Mouse (Mus musculus) limb, embryonic 14.5 days (tissue): ENCODE measurements around the gene Gpt2. TPM values are rescaled to one million over a fixed set of nuclear protein-coding genes. Genes with fewer than 3 reads are reported as not detected.

Experiments used
- ATAC-seq: fragments of 200-750 bp; cut with Nextera tagmentation; 2 replicates; pipeline ENCODE4 v1.8.0; 2017; ENCODE audit warnings: low read depth, moderate number of reproducible peaks, moderate TSS enrichment; ENCODE audit not compliant: low FRiP score
- DNase-seq: peaks from one replicate; pipeline ENCODE4 v3.0.0-alpha.2; 2015; ENCODE audit warnings: low spot score
- H3K27ac ChIP-seq: fragments of 300-500 bp; sonication (generic); replicated peaks from 2 replicates; pipeline ENCODE4 v1.5.1; 2014; ENCODE audit warnings: low read depth, mild to moderate bottlenecking, low read length, moderate library complexity, mixed read lengths
- H3K27me3 ChIP-seq: fragments of 300-500 bp; sonication (generic); 2 replicates; pipeline ENCODE4 v1.6.1; 2014; ENCODE audit warnings: low read length, mixed read lengths; ENCODE audit not compliant: control insufficient read depth, insufficient read depth
- H3K36me3 ChIP-seq: fragments of 300-500 bp; sonication (generic); 2 replicates; pipeline ENCODE4 v1.6.1; 2014; ENCODE audit warnings: mild to moderate bottlenecking, low read length, moderate library complexity, mixed read lengths; ENCODE audit not compliant: control insufficient read depth, insufficient read depth
- H3K4me1 ChIP-seq: fragments of 300-500 bp; sonication (generic); 2 replicates; pipeline ENCODE4 v1.6.1; 2014; ENCODE audit warnings: antibody characterized with exemption, low read length, mixed read lengths; ENCODE audit not compliant: control insufficient read depth, insufficient read depth
- H3K4me2 ChIP-seq: fragments of 300-500 bp; sonication (generic); replicated peaks from 2 replicates; pipeline ENCODE4 v1.6.1; 2014; ENCODE audit warnings: low read depth, mild to moderate bottlenecking, low read length, moderate library complexity; ENCODE audit not compliant: severe bottlenecking
- H3K4me3 ChIP-seq: fragments of 300-500 bp; sonication (generic); replicated peaks from 2 replicates; pipeline ENCODE4 v1.5.1; 2014; ENCODE audit warnings: low read length
- H3K9ac ChIP-seq: fragments of 300-500 bp; sonication (generic); 2 replicates; pipeline ENCODE4 v1.6.1; 2014; ENCODE audit warnings: mild to moderate bottlenecking, low read depth, low read length, moderate library complexity; ENCODE audit not compliant: severe bottlenecking
- H3K9me3 ChIP-seq: fragments of 300-500 bp; sonication (generic); 2 replicates; pipeline ENCODE4 v1.6.1; 2016; ENCODE audit warnings: low read length; ENCODE audit not compliant: control insufficient read depth
- POLR2A ChIP-seq: fragments of 200-500 bp; IDR thresholded peaks from 2 replicates; pipeline ENCODE4 v1.8.0; 2012; ENCODE audit warnings: inconsistent platforms, mild to moderate bottlenecking, moderate library complexity, borderline replicate concordance; ENCODE audit not compliant: insufficient read depth, insufficient read length; ENCODE audit errors: extremely low read depth
- WGBS: fragments of 180-500 bp; shearing (Covaris S2); extraction: QIAGEN DNeasy Blood & Tissue Kit; methylation state at CpG from one replicate; pipeline ENCODE4 v1.1.7; 2014; 5-methylcytosine and 5-hydroxymethylcytosine counted together
- polyA plus RNA-seq, 2 experiments: library from polyadenylated mRNA; depleted of rRNA in 1 of 2; stranded (reverse) in 1 of 2; unstranded in 1 of 2; fragments of >200 nt; fragmentation: Nextera tagmentation in 1 of 2; extraction: Ambion mirVana in 1 of 2; gene quantifications; 2 replicates each; pipeline versions ENCODE4 v1.2.1 to v1.2.3; 2012 to 2014

Gene Gpt2
- polyA plus RNA-seq, 2 experiments, result 24.6 to 36.2 TPM

DNA sequence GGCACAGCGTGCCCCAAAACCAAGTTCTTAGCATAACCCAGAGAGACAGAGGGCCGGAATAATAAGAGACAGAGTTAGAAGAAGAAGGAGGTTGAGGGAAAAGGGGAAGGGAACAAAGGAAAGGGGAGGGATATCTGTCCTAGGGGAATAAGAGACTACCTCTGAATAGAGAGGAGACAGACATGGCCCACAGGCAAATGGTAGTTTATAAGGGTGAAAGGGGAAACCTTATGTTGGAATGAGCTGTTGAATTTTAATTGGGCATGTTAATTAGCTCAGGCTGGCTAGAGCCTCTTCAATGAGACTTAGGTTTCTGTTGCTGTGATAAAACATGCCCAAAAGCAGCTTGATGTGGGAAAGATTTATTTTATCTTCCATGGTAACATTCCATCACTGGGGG lies 39.1 kb upstream of the Gpt2 start:
- DNase-seq, result no peak
- Histone ChIP-seq H3K4me1 (peaks cover 4% of the 10 kb centered on the region; the same call in 1 of the 2 replicates), H3K4me3 (no peak overlapping the region), H3K27me3 (no peaks in the 10 kb centered on the region), H3K4me2 (no peak overlapping the region), H3K27ac (no peak overlapping the region), H3K9me3 (no peaks in the 10 kb centered on the region), H3K36me3 (no peaks in the 10 kb centered on the region), H3K9ac (no peak overlapping the region)
- ATAC-seq, result no peak
- TF ChIP-seq POLR2A, result no peak
- 82% methylated on average over 2 of the region's 2 CpGs for WGBS

DNA sequence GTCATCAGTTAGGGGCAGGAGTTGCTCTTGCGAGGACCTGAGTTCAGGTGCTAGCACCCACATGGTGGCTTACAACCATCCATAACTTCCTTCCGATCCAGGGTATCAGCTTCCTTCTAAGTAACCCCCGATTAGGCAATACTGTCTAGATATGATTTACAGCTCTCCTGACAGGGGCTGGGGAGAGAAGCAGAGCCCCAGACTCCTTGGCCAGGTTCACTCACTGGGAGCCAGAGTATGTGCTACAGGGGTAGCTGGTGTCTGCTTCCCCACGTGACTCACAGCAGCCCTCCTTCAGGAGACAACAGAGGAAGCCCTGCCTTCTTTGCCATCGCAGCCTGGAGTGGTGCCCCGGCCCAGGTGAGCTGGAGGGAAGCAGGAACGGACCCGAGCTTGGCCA lies 37.6 kb upstream of the Gpt2 start:
- 58% methylated on average over 8 of the region's 8 CpGs for WGBS
- TF ChIP-seq POLR2A, result no peak

GRCm38 (mm10) chr8:85456536-85456935 lies 35.8 kb upstream of the Gpt2 start:
- no peaks in the 10 kb centered on the region for H3K36me3 ChIP-seq
- H3K4me3 ChIP-seq, result no peak overlapping the region
- DNase-seq (peak; percentile 92), ATAC-seq (peak; percentile 73)
- TF ChIP-seq POLR2A, result no peak
- no peaks in the 10 kb centered on the region for H3K27me3 ChIP-seq
- no peak overlapping the region for H3K27ac ChIP-seq
- WGBS, result 8% methylated on average over 14 of the region's 14 CpGs
- H3K4me2 ChIP-seq, result no peak overlapping the region
- no peak overlapping the region for H3K9ac ChIP-seq
- no peaks in the 10 kb centered on the region for H3K9me3 ChIP-seq
- H3K4me1 ChIP-seq, result peaks cover 4% of the 10 kb centered on the region; the same call in 1 of the 2 replicates

More for the DNA sequence above, 37.6 kb upstream of the Gpt2 start:
- Histone ChIP-seq H3K9ac (no peak overlapping the region), H3K36me3 (no peaks in the 10 kb centered on the region), H3K4me3 (no peak overlapping the region), H3K9me3 (no peaks in the 10 kb centered on the region), H3K4me2 (no peak overlapping the region), H3K27ac (no peak overlapping the region), H3K27me3 (no peaks in the 10 kb centered on the region), H3K4me1 (peaks cover 4% of the 10 kb centered on the region; the same call in 1 of the 2 replicates)
- DNase-seq, result no peak
- no peak for ATAC-seq

DNA sequence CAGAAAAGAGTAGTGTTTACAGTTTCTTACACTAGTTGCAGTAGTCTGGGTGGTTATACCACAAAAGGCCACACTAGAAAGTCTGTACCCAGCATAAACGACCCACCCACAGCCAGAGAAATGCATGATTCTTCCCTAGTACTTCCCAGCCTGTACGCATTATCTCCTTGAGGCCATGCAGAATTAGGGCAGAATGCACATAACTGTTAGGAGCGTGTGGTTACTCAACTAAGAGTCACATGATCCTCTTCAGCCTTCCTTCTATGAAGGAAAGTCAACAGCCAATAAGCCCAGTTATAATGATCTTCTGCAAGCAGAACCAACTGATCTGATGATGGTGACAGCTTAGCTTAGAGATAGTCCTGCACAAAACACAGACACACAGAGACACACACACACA lies 32.8 kb upstream of the Gpt2 start:
- H3K9me3 ChIP-seq, result no peaks in the 10 kb centered on the region
- no peak overlapping the region for H3K9ac ChIP-seq
- H3K27me3 ChIP-seq, result no peaks in the 10 kb centered on the region
- no peak for DNase-seq
- no peak overlapping the region for H3K4me2 ChIP-seq
- ATAC-seq, result no peak
- TF ChIP-seq POLR2A, result no peak
- H3K4me3 ChIP-seq, result no peak overlapping the region
- WGBS, result 62% methylated on average over 3 of the region's 3 CpGs
- H3K36me3 ChIP-seq, result no peaks in the 10 kb centered on the region
- no peak overlapping the region for H3K27ac ChIP-seq
- H3K4me1 ChIP-seq, result no peaks in the 10 kb centered on the region

DNA sequence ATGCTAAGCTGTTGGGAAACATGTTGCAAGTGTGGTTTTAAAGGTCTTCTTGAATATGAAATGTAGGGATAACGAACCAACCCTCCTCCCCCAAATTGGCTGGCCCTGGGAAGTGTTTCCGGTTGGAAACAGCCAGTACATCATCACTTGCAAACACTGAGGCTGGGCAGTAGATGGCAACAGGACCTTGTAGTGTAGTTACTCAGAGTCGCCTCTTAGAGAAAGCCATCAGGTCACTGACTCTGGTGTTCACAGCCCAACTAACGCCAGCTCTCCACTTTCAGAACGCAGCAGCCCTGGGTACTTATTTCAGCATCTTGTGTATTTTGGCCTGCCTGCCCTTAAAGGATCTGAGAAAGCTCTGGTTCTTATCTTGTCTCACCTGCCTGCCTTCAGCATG lies 31.6 kb upstream of the Gpt2 start:
- Histone ChIP-seq H3K27ac (no peak overlapping the region), H3K9me3 (no peaks in the 10 kb centered on the region), H3K9ac (no peak overlapping the region), H3K4me1 (no peaks in the 10 kb centered on the region), H3K4me3 (no peak overlapping the region), H3K36me3 (no peaks in the 10 kb centered on the region), H3K4me2 (no peak overlapping the region), H3K27me3 (no peaks in the 10 kb centered on the region)
- ATAC-seq (no peak), DNase-seq (no peak)
- WGBS, result 32% methylated on average over 5 of the region's 5 CpGs
- TF ChIP-seq POLR2A, result no peak

- Histone ChIP-seq H3K9me3 (no peaks in the 10 kb centered on the region), H3K27ac (no peak overlapping the region), H3K27me3 (no peaks in the 10 kb centered on the region), H3K4me1 (no peaks in the 10 kb centered on the region), H3K9ac (no peak overlapping the region), H3K4me2 (no peak overlapping the region), H3K4me3 (no peak overlapping the region), H3K36me3 (no peaks in the 10 kb centered on the region)
- 84% methylated on average over 3 of the region's 3 CpGs for WGBS
- DNase-seq, result no peak
- no peak for ATAC-seq
- no peak for TF ChIP-seq POLR2A
These were observed 31.0 kb upstream of the Gpt2 start for GRCm38 (mm10) chr8:85461377-85461776.
